Mouse (Mus musculus): ENCODE results near the gene Dhx9.
"Not testable (repeated sequence)": the region's sequence is repeated elsewhere in the genome, so short reads cannot be mapped to it uniquely, and the experiment has no call there.

Gene Dhx9

DNA sequence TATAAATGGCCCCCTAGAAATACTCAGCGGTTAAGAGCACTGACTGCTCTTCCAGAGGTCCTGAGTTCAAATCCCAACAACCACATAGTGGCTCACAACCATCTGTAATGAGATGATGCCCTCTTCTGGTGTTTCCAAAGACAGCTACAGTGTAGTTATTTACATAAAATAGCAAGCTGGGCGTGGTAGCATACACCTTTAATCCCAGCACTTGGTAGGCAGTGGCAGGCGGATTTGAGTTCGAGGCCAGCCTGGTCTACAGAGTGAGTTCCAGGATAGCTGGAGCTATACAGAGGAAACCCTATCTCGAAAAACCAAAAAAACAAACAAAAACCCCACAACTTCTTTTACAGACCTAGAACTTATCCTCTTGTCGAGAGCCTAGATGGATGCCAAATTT lies 1.3 kb downstream of the Dhx9 start:
- DNase-seq (ENCODE audit: low read depth), result not testable (repeated sequence)

DNA sequence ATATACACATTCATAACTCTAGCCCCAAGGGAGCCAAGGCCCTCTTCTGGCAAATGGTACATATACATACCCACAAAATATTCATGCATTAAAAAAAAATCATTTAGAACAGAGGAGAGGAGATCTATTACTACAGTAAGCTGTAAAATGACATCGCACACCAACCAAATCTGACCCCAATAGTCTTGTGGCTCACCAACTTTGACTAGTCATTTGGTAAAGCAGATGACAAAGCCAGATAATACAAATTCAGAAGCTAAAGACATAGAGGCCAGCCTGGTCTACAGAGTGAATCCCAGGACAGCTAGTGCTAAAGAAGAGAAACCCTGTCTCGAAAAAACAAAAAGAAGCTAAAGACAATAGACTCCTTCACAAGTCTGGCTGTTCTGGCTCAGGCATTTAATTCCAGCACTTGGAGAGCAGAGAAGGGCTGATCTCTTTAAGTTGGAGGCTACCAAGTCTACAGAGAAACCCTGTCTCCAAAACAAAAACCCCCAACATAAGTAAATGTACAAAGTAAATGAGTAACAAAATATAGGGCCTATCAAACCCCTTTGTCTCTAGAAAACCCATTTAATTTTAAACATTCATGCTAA lies 2.2 kb downstream of the Dhx9 start:
- DNase-seq (ENCODE audit: low read depth), result peak; percentile 39

DNA sequence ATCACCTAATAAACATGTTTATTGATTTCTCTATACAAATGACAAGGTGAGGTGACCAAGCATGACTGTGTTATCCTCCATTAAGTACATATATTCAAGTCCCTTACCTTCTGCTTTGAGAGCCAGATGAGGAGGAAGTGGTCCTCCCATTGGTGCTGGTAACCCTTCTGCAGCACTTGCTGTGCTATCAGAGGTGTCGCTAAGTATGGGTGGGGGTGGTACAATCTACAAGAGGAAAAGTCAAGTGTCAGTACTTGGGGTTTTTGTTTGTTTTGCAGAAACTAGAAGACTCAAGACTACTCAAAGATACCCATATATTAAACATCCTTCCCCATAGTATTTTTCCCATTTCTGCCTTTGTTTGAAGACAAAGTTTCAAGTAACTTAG lies 6.4 kb downstream of the Dhx9 start:
- DNase-seq (ENCODE audit: low read depth), result no peak

DNA sequence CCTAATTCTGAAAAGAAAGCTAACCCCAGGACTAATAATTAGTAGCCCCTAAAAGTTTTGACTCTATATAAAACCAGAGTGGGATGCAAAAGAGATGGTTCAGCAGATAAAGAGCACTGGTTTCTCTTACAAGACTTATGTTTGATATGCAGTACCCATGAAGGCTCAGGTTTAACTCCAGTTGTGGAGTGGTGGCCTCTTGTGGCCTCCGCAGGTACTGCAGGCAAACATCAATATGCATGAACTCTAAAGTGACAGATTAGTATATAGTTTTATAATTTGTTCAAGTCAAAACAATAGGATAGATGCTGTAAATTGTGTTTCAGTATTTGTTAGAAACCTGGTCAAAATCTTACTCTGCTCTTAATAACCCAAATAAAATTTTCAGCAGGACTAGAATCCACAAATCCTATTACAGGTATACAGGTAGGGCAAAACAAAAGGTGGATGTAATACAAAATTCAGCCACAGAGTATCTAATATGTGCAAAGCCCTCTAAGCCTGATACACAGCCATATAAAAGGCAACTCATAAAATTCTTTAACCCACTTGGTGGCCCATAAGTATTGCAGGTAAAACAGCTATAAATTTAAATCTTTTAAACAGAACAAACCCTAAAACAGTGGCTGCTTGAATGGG lies 7.0 kb downstream of the Dhx9 start:
- DNase-seq (ENCODE audit: low read depth), result peak; percentile 90

DNA sequence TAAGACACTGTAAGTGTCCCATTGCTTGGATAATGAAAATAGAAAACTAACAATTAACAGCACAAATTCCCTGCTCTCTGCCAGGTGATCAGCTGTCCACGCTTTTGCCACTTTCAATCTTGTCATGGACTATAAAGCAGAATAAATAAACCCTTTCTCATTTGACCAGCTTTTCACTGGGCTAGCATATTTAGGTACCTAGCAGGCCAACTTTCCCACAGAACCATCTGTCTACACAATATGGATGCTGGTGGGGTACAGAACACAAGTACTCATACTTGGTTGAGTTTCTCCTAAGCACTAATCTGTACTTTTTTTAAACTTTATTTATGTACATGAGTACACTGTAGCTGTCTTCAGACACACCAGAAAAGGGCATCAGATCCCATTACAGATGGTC lies 8.2 kb downstream of the Dhx9 start:
- DNase-seq (ENCODE audit: low read depth), result no peak

DNA sequence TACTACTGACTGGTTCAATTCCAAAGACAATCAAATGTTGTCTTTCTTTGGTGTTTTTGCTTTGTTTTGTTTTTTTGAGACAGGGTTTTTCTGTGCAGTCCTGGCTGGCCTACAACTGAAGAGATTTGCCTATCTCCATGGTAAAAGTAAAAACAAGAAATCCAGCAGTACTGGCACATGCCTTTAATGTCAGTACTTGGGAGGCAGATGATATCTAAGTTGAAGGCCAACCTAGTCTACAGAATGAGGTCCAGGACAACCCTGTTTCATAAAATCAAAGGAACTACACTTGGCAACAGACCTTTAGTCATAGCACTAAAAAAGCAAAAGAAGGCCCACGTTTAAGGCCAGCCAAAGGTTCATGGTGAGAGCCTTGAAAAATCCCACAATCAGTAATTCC lies 25.7 kb downstream of the Dhx9 start:
- no peak for DNase-seq (ENCODE audit: low read depth)

DNA sequence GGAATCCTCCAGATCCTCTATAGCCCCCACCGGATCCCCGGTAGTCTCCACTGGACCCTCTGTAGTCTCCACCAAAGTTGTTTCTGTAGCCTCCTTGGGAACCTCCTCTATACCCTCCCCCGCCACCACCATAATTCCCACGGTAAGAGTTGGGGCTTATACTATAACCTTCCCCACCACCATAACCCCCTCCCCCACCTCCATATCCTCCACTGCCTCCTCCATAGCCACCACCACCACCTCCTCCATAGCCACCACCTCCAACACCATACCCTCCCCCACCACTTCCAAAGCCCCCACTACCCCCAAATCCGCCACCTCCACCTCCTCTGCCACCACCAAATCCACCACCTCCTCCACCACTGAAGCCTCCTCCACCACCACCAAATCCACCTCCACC lies 31.3 kb downstream of the Dhx9 start:
- DNase-seq (ENCODE audit: low read depth), result no peak

DNA sequence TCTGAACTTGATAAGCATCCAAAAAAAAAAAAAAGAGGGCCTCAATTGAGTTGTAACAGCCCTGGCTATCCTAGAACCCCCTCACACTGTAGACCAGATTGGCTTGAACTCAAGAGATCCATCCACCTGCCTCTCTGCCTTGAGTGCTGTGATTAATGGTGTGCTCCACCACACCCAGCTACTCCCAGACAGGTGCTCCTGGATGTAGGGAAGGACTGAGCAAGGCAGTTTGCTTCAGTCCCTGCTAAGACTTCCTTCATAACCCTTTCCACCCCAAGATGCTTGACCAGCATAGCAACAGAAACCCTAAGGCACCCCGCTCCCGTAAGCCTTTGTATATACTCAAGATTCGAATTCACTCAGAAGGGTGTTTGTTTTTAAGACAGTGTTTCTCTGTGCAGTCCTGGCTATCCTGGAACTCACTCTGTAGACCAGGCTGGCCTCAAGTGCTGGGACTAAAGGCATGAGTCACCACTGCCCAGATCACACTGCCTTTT lies 34.3 kb downstream of the Dhx9 start:
- no peak for DNase-seq (ENCODE audit: low read depth)

DNA sequence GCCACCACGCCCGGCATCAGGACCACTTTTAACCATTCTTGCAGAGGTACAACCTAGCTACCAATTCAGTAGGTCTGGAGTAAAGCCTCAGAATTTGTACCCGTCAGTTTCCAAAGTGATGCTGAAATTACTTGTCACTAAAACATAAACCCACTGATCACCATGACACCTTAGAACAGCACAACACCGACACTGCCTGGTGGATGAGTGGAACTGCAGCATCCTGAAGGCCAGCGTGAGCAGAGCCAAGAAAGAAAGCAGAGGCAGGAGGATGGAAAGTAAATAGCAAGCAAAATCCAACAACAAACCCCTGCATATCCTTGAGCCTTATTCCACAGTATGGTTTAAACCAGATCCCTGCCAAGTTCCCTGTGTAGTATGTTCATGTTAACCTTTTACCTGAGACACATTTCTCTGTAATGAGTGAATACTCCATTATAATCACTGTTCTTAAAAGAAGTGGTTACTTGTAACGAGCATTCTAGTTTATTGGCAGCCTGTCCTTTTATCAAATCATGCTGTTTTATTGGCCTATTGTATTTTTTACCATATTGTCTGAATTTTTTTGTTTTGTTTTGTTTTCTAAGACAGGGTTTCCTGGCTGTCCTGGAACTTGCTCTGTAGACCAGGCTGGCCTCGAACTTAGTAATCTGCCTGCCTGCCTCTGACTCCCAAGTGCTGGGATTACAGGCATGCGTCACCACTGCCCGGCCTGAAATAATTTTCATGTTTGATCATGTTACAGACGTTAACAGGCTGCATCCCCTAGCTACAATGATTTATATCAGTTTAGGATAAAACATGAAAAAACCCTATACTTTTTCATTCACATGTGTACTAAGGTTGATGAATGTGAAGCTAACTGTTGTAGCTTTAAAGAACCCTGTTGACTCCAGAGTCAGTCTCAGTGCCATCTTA lies 36.0 kb downstream of the Dhx9 start:
- DNase-seq (ENCODE audit: low read depth), result peak; percentile 70

DNA sequence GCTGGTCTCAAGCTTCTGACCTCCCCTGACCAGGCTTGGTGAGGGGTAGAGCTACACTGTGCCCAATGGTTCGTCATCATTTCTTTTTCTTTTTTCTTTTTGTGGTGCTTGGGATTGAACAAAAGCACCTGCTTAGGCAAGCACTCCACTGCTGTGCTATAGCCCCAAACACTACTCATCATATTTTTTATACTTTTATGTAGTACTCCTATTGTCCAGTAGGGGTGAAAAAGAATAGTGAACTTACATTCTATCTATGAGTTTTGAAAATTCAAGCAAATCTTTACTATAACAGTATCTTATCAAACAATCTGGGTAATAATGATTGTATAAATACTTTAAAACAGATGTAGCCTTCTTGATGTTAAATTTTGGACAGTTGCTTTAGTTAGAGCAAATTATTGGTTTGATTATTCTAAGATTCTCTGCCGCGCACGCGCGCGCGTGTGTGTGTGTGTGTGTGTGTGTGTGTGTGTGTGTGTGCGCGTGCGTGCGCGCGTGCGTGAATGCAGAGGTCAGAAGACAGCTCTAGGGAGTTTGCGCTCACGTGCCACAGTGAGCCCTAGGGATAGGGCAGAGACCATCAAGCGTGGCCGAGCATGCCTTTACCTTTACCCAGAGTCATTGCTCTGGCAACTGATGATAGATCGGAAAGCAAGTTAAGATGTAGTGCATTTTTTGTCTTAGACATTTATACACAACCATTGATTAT lies 41.2 kb downstream of the Dhx9 start:
- peak; percentile 43 for DNase-seq (ENCODE audit: low read depth)

DNA sequence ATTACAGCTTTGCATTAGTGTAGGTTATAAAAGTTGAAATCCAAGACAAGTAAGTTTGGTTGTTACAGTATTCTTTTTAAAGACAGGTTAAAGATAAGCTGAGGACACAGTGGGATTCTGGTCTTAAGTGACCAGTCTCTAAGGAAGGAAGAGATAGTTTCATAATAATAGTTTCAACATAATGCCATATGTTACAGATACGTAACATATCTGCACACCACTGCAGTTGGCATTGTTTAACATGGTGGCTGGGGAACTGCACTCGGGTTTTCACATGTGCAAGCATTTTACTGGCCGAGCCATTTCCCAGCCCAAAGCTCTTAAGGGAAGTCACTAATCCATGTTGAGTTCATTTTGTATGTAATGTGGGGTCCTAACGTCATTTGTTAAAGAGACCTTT lies 43.8 kb downstream of the Dhx9 start:
- DNase-seq (ENCODE audit: low read depth), result no peak

DNA sequence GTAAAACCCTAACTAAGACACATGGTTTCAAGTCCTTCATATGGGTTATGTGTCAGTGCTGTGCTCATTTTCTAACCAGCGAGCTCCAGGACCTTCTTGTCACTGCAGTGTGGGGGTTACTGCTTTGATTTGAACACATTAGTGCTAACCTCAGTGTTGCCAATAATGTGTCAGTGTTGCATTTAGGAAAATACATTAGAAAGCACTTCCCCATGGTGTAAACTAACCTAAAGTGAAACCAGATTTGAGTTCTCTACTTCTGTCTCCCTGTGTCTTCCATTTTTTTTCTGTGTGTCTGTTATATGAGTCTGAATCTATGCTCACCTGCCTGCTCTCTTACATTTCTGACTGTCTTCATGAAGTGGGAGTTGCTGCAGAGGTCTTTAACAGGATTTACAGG lies 44.4 kb downstream of the Dhx9 start:
- no peak for DNase-seq (ENCODE audit: low read depth)

DNA sequence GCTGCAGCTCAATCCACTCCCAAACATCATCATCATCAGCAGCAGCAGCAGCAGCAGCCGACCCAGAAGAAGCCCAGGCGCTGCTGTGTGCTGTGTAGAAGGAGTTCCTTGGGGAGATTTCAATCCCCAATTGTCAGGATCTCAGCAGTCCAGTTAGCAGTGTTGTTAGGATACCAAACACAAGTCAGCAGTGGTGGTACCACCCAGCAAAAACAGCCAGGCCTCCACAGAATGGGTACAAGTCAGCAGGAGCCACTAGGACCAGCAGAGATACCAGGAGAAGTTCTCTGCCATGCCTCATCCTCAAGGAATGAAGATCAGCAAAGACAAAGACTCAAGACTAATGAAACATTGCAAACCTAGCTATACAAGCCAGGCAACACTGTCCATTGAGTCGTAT lies 45.8 kb downstream of the Dhx9 start:
- DNase-seq (ENCODE audit: low read depth), result no peak

DNA sequence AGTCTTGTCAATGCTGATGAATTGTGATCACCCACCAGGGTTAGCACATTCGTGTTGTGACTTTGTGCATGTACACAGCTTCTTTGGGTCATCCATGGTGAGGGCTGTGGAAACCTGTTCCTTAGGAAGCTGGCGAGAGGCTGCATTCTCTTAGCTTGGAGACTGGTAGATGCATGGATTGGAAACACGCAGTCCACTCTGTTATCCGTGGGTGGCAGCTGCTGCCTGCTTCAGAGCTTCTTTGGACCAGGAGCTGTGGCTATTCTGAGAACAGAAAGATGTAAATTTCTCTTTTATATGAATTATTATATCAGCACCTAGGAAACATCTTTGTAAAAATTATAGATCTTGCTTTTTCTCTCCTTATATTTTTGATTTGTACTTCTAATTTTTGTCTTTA lies 46.7 kb downstream of the Dhx9 start:
- no peak for DNase-seq (ENCODE audit: low read depth)

DNA sequence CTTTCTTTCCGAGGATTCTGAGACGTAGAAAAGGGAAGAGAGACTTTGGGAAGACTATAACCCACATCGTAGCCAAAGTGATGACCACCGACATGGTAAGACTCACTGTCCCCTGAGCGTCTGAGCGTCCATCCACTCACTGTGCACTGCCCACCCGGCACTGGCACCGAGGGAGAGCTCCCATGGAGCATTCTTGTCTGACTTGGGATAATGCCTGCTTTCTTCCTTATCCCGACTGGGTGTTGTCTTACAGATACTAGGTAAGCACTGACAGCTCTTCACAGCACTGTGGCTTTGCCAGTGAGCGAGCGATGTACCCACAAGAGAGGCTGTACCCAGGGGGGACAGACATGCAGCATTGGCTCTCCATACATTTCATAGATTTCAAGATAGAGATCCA lies 49.9 kb downstream of the Dhx9 start:
- DNase-seq (ENCODE audit: low read depth), result no peak

DNA sequence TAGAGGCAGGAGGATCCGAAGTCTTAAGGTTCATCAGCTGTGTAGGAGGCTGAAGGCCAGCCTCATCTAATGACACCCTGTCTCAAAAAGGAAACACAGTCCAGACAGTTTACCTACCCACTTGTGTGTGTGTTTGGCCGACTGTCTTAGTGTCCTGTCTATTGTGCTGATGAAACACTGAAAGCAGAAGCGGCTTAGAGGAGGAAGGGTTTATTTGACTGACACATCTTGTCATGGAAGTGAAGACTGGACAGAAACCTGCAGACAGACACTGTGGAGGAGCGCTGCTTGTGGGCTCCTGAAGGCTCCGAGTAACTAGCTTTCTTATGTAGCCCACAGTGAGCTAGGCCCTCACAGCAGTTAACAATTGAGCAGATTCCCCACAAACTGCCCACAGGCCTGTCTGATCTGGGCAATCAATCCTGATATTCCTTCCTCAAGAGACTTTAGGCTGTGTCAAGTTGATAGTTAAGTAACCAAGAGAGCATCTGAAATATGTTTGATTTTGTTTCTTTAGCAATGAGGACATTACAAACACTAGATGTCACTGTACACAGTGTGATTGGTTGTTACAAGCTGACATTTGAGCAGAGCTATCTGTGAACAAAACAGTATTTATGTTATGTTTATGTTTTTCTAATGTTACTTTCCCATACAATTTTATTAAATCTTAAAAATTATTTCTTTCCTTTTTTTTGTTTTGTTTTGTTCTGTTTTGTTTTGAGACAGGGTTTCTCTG lies 53.4 kb downstream of the Dhx9 start:
- no peak for DNase-seq (ENCODE audit: low read depth)

DNA sequence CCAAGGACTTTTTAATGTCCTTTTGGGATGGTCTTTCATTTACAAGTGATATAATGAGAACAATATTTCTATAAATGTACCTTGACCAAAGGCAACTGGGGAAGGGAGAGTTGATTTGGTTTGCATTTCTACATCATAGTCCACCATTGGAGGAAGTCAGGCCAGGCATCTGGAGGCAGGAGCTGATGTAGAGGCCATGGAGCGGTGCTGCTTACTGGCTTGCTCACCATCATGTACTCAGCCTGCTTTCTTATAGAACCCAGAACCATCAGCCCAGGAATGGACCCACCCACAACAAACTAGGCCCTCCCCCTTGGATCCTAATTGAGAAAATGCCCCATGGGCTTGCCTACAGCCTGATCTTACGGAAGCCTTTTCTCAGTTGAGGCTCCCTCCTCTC lies 55.1 kb downstream of the Dhx9 start:
- DNase-seq (ENCODE audit: low read depth), result no peak

DNA sequence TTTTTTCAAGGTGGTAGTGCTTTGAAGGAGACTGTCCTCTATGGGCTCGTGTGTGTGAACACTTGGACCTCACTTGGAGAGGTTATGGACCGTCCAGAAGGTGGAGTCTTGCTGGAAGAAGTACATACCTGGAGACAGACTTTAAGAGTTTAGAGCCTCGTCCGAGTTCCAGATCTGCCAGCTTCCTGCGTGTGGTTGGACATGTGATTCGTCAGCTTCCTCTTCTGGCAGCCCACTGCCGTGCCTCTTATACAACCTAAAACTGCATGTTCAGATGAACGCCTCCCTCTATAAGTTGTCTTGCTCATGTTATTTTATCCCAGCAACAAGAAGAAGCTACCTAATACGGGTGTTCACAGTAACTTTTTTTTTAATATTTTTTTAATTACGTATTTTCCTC lies 55.8 kb downstream of the Dhx9 start:
- DNase-seq (ENCODE audit: low read depth), result no peak

DNA sequence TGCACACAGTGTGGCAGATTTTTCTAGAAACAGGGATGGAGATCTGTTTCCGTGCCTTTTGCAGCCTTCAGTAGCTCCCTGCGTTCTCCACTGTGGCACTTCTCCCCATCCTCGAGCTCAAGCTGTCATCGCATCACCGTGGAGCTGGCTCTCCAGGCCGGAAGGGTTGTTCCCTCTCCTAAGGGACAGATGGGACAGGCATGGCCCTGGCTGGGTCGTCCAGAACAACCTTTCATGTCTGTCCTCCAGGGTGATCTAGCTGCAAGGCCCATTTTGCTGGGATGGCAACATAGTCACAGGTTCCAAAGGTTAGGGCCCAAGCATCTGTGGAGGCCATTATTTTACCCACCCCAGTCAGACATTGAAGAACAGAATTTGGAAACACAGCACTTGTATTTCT lies 56.3 kb downstream of the Dhx9 start:
- DNase-seq (ENCODE audit: low read depth), result no peak

DNA sequence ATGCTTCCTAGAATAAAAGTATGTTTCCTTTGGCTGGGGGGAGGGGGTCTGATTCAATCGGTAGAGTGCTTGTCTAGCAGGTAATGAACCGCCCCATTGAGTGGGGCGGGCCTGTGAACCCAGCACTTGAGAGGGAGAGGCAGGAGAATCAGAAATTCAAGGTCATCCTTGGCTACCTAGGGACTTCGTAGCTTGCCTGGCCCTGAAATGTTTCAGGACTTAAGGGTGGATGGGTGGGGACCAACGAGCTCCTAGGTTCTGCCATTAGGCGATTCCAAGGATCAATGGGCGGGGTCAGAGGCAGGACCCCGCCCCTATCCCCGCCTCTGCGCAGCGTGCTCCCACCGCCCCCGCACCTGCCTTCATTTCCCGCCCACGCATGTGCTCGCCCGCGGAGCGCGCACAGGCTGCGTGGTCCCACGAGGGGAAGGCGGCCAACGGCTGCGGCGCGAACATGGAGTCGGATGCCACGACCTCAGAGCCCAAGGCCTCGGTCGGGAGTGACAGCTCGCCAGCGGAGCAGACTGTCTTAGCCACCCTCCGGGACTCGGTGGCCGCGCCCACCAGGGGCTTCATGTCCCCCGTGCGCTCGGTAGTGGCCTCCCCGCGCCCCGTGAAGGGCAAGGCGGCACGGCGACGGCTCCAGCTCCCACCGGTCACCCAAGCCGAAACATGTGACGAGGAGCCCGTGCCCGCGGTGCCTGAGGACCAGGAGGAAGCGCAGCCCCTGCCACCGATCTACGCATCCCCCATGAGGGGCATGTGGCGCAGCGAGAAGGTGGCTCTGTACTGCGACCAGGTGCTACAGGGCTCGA lies 62.5 kb downstream of the Dhx9 start, which contains the start of gene Shcbp1l:
TSS of gene Shcbp1l (plus strand) at position 393 of the 815 bp plus-strand sequence.
- peak; percentile 88 for DNase-seq (ENCODE audit: low read depth)

DNA sequence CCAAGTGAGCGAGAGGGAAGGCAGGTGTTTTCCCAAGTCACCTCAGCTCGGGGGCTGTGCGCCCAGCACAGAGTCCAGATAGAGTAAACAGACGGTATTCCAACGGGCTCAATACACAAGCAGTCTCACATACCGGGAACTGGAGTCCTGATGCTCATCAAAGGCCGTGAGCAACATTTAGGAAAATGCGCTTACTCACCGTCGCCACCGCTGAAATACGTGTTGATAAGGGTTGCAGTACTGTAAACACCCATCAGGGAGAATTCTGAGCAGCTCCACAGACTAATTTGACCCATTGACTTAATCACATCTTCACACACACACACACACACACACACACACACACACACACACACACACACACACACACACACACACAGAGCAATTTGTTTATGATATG lies 63.2 kb downstream of the Dhx9 start:
- peak; percentile 64 for DNase-seq (ENCODE audit: low read depth)

Data from induced T-regulatory cell, adult 2 months (primary cell).